Mouse (Mus musculus): Measurements from ENCODE around the gene Mcrip1.
"Not testable (repeated sequence)": the region's sequence is repeated elsewhere in the genome, so short reads cannot be mapped to it uniquely, and the experiment has no call there.

Gene Mcrip1

DNA sequence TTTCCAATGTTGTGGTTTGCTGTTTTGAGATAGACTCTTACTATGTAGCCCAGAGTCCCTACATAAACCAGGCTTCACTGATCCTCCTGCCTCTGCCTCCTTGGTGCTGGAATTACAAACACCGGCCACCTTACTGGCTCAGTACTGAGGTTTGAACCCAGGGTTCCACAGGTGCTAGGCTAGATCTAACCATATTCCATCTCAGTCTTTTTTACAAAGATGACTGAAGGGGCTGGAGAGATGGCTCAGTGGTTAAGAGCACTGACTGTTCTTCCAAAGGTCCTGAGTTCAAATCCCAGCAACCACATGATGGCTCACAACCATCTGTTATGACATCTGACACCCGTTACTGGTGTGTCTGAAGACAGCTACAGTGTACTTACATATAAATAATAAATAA lies 35.3 kb downstream of the Mcrip1 start:
- not testable (repeated sequence) for DNase-seq (ENCODE audit: low spot score in 2 of 2)

DNA sequence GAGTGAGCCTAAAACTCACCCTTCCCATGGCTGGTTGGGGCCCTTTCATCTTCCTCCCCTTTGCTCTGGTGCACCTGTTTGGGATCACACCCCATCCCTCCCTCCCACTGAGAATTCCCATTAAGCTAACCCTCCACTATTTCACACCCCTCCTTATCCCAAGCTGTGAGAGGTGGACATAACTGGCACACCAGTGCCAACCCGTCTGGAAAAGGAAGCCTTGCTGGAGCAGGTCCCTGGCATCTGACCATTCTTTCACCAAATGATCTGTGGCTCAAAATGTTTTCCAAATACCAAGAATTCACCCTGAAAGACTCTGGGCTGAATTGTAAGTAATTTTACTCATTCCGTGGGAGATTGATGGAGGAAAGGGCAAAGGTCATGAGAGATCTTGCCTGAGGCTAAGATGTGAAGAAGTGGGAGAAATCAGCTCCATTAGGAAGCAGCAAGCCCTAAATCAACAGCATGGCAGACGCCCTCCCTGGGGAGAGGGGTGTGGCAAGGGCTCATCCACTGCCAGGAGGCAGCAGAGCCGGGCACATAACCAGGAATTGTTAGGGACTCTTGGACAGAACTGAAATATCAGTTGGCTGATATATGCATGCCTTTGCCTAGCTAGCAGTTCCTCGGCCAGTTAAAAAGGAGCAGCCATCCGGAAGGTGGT lies 36.6 kb downstream of the Mcrip1 start:
- DNase-seq (ENCODE audit: low spot score in 2 of 2), result no peak

DNA sequence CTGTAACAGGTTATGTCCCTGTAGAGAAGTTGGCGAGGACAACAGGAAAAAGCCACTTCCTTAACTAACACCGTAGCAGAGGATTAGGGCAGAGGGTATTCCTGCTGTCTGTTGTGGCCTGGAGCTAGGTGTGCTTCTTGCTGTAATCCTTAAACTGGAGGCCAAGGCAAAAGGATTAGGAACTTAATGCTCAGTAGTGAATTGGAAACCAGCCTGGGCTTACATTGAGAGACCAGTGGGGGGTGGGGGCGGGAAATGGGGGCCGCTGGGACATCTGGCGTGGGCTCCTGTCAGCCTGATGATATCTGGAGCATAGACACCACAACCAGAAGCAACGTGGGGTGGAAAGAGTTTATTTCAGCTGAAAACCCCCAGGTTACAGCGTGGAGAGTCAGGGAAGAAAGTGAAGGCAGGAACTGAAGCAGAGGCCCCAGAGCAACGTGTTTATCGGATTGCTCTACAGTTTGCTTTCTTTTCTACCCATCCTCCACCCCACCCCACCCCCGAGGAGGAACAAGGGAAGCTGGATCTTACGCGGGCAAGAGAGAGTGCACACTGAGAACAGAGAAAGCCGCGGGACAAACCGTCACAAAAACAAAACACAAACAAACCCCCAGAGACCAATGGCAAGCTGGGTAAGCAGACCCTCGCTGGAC lies 39.0 kb downstream of the Mcrip1 start:
- DNase-seq (ENCODE audit: low spot score in 2 of 2), result no peak

DNA sequence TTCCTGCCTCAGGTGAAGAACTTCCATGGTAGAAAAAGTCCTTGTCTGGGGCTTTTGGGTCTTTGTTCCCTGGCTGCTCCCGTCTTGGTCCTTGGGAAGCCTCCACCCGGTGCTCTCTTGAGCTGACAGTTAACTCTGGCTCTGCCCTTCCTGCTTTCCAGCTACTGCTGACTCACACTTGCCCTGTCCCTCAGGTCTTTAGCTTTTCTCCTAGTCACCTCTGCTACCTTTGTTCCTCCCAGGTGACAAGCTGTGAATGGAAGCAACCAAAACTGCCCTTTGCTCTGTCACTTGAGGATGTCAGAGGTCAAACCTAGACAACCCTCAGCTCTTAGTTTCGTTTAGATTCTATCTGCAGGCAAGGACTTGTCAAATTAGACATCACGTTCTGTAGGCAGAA lies 39.6 kb downstream of the Mcrip1 start:
- no peak for DNase-seq (ENCODE audit: low spot score in 2 of 2)

DNA sequence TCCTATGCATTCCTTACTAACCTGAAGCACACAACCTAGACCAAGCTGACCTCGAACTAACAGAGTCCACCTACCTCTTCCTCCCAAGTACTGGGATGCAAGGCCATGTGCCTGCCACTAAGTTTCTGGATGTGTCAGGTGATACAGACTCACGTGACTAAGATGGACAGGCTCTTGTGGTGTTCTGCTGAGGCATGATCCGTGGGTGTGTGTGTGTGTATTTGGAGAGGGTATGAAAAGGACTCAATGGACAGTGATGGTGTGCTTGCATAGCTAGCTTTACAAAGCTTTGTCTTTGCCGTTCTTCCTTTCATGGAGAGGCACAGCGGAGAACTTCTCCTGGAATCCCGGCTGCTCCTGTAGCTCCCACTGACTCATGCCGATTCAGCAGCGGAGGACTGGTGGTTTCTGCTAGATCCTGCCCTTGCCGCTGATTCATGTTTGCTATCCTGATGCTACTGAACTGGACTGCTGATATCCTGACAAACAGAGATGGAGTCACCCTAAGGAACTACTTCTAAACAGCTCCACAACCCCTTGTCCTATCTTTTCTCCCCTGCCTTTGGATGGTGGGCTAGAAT lies 41.1 kb downstream of the Mcrip1 start:
- no peak for DNase-seq (ENCODE audit: low spot score in 2 of 2)

DNA sequence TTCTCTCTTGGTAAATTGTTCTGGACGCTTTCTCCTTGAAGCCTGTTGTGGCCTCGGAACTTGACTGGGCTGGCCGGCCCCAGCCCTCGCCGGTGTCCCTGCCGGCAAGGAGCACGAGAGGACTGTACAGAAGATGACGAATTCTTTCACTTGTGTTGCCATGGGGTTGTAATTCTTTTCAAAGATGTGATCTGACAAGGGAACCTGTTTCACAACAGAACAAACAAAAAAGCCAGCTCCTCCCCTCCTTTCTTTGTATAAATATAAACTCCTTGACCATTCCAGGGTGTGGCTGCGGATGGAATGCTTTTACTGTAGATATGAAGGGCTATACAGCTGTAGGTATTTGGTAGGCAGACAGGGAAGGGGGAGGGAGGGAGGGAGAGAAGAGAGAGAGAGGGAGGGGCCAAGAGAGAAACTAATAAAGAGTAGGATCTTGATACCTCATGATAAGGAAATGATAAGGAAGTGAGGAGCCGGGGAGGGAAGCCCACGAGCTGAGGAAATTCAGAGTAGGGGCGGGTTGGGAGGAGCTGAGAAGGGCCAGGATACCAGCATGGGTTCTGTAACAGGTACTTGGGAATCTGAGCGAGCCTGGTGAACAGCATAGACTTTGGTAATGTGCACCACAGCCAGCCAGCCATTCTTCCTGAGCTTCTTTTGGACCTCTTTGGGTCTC lies 41.8 kb downstream of the Mcrip1 start:
- no peak for DNase-seq (ENCODE audit: low spot score in 2 of 2)

DNA sequence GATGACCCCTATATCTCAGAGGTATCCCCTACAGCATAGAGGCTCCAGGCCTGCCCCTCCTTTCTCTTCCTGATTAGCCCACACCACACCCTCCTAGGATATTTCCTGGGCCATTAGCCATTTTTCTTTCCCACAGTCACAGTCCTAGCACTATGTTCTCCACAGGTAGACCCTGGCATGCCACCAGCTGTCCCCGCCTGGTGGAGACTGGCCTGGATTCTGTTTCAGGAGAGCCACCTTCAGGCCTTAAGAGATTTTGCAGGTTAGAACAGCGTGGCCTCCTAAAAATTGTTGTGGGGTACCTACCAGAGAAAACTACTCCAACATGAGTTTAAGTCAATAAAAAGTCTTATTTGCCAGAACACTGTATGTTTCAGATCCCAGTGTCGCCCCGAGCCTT lies 42.6 kb downstream of the Mcrip1 start:
- no peak for DNase-seq (ENCODE audit: low spot score in 2 of 2)

DNA sequence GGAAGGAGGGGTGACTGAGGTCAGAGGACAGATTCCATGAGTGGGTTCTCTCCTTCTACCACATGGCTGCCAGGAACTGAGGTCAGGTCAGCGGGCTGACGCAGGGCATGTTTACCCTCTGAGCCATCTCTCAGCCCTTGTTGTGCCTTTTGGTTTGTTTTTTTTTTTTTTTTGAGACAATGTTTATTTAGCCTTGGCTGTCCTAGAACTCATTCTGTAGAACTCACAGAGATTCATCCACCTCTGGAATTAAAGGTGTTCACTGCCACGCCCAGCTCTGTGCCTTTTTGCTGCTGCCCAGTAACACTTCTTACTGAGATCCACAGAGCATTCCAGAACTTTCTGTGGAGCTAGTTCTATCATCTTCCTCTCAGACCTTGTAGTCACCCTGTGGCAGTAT lies 43.9 kb downstream of the Mcrip1 start:
- DNase-seq (ENCODE audit: low spot score in 2 of 2), result no peak

DNA sequence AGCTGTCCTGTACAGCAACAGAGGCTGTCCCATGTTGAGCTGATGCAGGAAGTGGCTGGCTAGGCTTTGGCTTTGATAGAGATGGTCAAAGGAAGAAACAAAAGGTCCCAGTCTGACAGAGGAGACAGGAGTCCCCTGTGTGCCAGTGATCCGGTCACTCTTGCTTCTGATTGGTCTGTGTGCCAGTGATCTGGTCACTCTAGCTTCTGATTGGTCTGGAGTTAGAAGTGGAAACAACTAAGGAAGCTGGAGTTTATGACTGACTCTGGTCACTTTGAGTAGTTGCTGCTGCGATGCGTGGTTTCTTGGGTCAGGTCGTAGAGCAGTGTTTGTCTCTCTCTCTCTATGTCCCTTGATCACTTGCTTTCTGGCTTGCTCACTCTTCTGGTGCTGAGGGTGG lies 47.8 kb downstream of the Mcrip1 start:
- no peak for DNase-seq (ENCODE audit: low spot score in 2 of 2)

DNA sequence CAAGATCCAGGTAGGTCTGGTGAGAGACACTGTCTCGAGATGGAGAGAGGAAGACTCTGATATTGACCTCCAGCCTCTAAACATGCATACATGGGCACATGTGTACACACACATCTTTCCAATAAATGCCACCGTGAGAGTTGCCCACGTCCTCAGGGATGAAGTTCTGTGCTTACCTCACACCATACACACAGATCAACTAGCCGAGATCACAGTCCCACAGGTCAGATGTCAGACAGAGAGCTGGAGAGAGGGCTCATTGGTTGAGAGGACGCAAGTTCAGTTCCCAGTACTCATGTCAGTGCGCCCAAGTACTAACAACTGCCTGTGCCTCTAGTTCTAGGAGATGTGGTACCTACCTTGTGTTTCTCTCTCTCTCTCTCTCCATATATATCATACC lies 48.5 kb downstream of the Mcrip1 start:
- no peak for DNase-seq (ENCODE audit: low spot score in 2 of 2)

DNA sequence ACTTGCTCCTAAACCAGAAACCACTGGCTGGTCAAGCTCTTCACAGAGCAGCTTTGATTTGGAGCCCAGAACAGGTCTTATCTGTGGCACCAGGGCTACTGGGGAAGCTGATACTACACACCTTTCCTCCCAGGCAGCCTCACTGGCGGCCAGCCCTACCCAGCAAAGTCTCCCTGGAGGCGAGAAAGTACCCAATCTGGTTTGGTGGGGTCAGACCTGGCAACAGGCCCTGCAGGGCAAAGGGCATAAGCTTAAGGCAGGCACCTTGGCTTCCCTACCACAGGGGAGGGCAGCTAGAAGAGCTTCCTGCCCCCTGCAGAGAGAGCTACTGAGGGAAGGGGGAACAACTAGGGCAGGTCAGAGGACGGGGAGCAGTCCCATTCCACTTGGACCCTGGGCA lies 49.2 kb downstream of the Mcrip1 start:
- DNase-seq (ENCODE audit: low spot score in 2 of 2), result no peak

DNA sequence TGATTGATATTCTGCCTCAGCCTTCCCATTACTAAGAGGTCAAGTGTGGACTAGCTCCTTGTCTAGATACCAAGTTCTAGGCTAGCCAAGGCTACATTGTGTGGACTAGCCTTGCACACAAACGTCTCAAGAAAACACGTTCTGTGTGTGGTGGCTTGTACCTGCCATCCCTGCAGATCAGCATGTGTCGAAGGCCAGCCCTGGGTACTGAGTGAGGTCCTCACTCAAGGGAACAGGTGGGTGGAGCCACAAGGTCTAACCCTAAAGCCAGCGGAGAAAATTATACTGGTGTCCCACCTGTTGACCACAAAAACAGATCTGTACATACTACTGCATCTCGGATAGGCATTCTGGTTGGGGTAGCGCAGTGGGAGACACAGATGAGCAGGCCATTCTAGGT lies 49.6 kb downstream of the Mcrip1 start:
- DNase-seq (ENCODE audit: low spot score in 2 of 2), result no peak

DNA sequence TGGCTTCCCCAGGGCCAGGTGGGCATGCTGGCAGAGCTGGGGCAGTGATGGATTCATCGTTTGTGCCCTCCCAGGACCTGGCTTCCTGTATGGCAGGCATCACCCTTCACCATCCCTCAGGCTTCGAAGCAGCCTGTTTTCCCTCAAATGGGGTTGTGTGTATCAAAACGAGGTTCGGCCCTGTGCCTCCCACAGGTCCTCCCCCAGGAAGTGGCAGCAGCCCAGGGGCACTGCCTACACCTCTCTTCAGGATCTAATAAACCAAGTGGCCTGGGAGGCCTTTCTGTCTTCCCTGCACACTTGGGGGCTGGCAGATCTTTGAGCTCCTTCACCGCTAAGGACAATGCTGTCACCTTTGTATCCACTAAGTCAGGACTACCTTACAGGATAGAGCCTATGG lies 50.6 kb downstream of the Mcrip1 start:
- no peak for DNase-seq (ENCODE audit: low spot score in 2 of 2)

DNA sequence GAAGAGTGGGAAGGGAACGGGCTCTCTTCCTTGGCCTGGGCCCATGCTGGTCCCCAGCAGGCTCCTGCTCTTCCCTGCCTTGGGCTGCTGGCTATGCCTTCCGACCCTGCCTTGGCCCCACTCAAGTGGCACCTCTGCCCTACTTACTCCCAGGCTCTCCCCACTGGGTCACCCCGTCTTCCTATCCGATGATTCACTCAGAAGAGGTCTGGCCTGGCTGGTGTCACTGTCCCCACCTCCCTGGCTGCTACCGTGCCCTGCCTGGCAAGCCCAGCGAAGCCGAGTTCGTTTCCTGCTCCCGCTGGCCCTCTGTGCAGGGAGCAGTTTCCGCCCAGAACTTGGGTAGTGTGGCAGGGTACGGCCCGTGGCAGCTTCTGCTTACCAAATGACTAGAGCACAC lies 51.3 kb downstream of the Mcrip1 start:
- no peak for DNase-seq (ENCODE audit: low spot score in 2 of 2)

DNA sequence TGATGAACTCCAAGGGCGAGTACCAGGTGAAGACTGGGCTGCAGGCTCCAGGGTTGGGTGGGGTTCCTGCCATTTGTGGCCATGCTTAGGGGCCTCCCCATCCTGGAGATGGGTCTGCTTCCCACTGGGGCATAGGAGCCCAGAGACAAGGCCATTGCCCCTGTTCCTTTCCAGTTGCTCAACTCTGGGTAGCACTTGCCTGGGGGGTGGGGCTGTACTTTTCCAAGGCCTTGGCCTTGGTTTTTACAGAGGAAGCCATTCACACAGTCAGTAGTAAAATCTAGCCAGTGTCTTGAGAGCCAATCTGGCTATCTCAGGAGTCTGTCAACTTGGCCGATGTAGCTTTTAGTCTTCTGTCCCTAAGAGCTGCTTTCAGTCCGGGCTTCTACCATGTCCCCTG lies 52.1 kb downstream of the Mcrip1 start:
- no peak for DNase-seq (ENCODE audit: low spot score in 2 of 2)

DNA sequence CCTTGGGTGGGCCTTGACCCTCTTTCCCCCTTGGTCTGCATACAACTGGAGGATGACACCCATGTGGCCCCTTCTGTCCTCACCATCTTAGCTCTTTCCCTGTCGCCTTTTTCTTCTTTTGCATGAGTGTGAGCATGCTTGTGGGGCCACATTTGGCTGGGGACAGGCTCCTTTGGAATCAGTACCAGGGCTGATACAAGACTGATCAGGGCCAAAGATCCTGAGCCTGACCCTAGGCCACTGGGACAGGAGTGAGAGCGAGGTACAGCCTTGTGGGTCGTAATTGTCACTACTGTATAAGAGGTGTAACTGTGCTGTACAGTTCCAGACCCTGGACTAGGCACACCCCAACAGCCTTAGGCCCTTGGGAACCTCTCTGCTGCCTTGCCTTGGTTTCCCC lies 55.6 kb downstream of the Mcrip1 start:
- no peak for DNase-seq (ENCODE audit: low spot score in 2 of 2)

DNA sequence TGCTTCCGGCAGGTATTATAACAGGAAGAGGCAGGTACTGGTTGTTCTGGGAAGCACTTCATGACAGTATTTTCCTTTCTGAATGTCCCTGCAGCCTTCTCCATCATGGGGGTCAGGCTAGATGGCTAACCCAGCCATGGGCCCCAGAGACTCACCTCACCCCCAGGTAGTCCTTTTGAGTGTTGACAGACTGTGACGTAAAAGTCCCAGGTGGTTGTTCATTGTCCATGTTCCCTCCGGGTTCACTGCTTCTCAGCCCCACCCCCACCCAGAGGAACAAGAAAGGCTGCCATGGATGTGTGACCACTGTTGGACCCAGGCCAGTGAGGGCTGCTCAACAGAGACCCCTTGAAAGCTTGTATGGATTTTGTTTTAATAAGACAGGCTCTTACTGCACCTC lies 56.2 kb downstream of the Mcrip1 start:
- DNase-seq (ENCODE audit: low spot score in 2 of 2), result no peak
